Mouse (Mus musculus): ENCODE measurements around the gene Tnfrsf8. TPM values are rescaled to one million over a fixed set of nuclear protein-coding genes. Genes with fewer than 3 reads are reported as not detected.

Gene Tnfrsf8
- total RNA-seq, 4 experiments from 2014 or later = 0.11 to 0.16 TPM; not detected in 2

DNA sequence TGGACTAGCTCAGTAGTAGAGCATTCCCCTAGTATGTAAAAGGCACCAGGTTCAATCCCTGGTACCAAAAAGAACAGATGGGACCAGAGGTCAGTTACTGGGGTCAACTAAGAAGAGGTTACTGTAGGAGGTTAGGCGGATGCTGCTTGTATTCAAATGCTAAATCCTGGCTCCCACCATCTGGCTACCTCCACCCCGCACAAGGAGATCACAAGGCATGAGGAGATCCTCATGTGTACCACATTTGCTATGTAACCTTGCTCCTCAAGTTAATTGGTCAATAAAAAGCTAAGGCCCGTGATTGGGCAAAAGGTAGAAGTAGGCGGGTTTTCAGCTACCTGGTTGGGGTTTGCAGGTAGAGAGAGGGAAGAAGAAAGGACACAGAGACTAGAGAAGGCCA is 43.3 kb downstream of the Tnfrsf8 start:
- no peak for DNase-seq (ENCODE audit: low spot score)

DNA sequence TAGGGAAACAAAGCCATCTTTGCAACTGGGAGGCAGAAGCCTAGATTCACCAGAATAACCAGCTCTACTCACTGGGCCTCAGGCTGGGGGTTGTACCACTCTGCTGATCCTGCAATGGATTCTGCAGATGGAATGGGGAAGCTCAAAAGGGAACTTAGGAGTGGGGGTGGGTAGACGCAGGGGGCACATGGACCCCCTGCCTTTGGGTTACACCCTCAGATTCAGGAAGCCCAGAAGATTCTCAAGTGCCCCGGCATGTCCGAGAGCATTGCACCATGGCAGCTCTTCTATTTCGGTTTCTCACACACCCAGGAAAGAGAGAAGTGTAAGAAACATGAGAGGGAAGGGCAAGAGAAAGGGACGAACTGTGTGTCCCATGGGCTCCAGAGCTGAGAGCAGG is 44.8 kb downstream of the Tnfrsf8 start:
- no peak for DNase-seq (ENCODE audit: low spot score)

GRCm38 (mm10) chr4:145267631-145268110 is 47.3 kb downstream of the Tnfrsf8 start:
- DNase-seq (ENCODE audit: low spot score) = no peak

DNA sequence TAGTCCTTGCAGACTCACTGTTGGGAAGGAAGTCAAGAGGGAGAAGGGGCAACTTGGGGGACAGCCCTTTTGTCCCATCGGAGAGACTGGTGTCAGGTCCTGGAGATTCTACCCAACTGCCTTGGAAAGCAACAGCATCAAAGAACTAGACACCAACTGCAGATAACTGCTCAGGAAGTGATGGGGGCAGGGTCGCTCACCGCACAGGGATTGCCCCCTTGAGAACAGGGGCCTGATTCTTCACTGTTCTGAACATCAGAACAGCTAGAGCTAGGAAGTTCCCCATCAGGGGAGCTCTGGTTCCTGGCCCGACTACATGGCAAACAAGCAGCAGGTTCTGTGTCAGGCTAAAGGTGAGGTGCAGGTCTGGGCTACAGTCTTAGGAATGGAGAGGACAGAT is 48.5 kb downstream of the Tnfrsf8 start:
- no peak for DNase-seq (ENCODE audit: low spot score)

DNA sequence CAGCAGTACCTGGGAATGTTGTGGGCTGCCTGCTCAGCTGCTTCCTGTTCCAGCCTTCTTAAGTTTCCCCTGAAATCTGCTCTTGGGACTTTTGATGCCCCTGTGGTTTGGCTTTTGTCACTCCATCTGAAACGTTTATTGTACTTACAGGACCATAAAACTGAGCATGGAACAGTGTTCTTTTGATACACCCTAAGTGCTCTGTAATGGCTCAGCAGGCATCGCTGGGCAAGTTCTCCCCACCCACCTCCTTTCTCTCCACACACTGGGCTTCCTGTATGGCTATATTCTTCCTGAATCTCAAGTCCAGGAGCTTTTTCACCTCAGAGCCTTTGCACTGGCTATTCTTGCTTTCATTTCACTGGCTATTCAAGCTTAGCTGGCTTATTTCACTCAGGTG is 50.2 kb downstream of the Tnfrsf8 start:
- DNase-seq (ENCODE audit: low spot score) = no peak

- DNase-seq (ENCODE audit: low spot score) = no peak
Observed at GRCm38 (mm10) chr4:145263583-145263982, 51.4 kb downstream of the Tnfrsf8 start.

GRCm38 (mm10) chr4:145260802-145261201 is 54.2 kb downstream of the Tnfrsf8 start:
- no peak for DNase-seq (ENCODE audit: low spot score)

DNA sequence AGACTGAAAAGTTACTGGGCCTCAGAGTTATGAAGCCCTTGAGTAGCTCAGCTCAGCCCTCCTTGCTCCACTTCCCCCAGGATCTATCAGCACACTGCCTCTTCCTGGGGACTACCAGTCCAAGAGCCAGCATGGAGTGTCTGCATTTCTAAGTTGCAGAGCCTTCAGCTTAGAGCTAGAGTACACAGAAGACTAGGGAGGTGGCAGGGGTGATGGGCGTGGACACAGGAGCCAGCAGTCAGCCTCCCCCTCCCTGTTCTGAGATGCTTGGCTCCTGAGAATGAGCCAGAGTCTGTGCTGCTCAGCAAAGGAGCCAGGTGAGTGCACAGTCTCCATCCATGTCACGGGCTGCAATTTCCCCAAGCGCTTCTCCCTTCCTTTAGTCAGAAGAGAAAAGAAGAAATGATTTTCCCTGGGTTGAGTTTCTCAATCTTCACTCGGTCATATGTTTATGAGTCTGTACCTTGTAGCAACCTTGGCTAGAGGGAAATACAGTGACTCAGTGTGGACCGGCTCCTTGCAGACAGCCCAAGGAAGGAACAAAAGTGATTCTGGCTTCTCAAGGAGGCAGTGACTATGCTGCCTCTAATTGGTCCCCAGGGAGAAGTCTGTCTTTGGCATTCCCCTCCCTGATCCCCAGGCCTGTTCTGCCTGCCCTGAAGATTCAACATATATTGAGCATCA is 57.1 kb downstream of the Tnfrsf8 start:
- no peak for DNase-seq (ENCODE audit: low spot score)

DNA sequence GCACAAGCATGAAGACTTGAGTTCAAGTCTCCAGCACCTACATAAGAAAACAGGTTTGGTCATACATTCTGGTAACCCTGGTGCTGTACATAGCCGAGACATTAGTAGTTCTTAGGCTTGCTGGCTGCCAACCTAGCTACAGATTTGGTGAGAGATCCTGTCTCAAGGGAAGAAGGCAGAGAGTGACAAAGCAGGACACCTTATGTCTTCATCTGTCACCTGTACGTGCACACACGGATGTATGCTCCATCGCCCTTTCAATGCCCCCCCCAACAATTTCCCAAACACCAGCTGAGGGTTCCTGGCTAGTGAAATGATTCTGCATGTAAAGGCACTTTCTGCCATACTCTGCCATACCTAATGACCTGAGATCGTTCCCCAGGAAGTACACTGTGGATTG is 58.8 kb downstream of the Tnfrsf8 start:
- no peak for DNase-seq (ENCODE audit: low spot score)

GRCm38 (mm10) chr4:145254418-145254817 is 60.5 kb downstream of the Tnfrsf8 start:
- no peak for DNase-seq (ENCODE audit: low spot score)

DNA sequence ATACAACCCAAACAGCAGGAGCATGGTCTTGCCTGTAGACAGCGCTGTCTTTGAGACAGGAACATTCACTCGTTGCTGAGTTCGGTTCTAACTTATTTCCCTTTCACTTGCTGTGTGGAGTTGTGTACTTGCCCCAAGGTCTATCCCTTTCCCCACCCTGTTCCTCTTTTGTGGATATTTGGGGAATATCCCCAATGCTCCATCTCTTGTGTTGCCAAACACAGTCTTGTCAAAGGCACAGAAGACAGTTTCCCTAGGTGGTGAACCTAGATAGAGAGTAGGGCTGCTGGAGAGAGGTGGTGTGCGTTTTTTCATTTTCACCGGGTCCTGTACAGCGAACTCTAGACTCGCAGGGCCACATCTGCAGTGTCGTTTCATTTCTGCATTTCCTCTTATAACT is 62.4 kb downstream of the Tnfrsf8 start:
- DNase-seq (ENCODE audit: low spot score) = no peak

DNA sequence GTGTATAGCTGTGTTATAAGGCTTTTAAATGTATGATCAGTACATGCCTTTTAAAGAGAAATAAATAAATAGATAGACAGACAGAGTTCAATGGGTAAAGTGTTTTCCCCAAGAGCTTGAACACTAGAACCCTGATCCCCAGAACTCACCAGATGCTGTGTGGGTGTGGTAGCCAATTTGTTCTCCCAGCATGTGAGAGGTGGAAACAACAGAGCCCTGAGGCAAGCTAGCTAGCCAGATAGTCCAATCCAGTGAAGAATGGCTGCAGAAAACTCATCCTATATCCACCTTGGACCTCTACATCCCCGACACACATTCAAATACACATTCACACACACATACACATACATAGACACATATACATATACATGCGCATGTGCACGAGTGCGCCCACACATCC is 63.4 kb downstream of the Tnfrsf8 start:
- DNase-seq (ENCODE audit: low spot score) = no peak

DNA sequence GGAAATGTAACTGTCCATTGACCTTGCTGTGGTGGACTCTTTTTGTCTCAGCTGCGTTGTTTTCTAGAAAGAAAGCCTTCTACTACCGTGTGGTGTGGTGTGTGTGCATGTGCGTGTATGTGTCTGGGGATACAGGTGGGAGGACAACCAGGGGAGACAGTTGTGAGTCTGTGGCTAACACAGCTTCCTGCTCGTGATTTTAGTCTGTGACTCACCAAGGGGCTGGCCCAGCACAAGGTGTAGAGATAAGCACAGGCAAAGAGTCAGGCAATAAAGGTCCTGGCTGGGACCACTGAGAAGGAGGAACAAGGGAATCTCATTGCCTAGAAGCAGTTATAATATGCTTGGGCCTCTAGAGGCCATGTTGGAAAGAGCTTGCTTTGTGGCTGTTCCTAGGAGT is 65.0 kb downstream of the Tnfrsf8 start:
- DNase-seq (ENCODE audit: low spot score) = no peak

DNA sequence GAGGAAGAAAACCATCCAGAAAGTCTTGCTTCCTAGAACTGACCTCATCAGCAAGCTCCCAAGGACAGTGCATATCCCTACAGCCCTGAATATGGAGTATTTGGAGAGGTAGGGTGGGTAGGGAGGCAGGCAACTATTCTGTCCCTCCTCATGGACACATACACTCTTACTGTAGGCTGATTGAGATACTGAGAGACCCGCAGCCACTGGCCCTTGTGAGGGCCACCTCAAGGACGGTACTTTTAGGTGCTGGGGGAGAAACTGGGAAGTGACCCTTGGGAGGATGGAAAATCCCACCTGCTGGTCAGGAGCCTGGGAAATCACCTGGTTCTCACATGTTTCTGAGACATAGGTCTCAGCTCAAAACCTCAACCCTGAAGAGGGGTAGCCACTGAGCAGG is 67.4 kb downstream of the Tnfrsf8 start:
- DNase-seq (ENCODE audit: low spot score) = no peak

DNA sequence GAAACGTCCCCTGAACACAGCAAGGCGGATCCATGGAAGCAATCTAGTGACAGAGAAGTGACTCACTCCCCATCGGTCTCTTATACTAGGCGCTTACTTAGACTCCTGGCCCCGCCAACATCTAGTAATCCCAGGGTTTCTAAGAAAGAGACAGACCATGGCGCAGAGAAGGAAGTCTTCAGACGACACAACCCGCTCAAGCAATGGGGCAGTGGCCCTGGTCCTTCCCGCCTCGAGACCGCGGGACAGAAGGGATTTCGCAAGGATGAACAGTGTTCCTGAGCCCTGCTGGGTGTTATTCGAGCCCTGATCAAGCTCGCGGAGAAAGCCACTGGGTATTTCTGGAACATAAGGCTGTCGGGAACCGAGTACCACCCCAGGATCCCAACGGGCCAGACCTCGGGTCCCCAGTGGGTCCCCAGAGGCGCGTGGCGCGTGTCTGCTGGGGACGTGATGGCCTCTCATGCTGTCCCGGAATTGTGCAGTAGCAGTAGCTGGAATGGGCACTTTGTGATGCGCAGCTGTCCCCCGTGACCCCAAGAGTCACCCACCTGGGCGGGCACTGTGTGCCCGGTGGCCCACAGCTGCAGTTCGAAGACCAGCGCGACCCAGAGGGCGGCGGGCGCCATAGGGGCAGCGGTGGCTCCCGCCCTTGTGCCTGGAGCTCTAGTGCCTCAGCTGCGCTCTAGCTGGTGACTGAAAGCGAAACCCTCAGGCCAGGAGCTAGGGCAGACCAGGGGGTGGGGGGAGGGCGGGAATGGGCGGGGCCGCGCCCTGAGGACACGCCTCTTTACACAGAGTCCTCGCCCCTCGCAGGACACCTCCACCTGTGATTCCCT is 68.6 kb downstream of the Tnfrsf8 start, which contains the start of gene Tnfrsf1b:
TSS of gene Tnfrsf1b (minus strand) at position 698 of the 839 bp plus-strand sequence.
- DNase-seq (ENCODE audit: low spot score) = peak; percentile 75

DNA sequence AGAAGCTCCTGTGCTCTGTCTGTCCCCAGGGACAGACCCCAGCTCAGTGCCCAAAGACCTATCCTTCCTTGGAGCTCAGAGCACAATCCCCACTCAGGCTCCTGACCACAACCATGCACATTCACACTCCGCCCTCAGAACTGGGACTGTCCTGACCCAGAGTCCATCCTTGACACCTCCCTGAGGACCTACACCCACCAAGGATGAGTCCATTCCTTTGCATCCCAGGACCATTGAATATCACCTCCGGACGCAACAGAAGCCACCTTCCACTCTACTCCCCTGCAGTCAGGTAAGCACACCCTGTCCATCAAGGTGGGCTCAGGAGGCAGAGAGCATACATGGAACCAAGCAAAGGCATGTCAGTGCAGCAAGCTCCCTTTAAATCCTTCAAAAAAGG is 69.4 kb downstream of the Tnfrsf8 start:
- no peak for DNase-seq (ENCODE audit: low spot score)

- no peak for DNase-seq (ENCODE audit: low spot score)
Observed at GRCm38 (mm10) chr4:145244676-145245075, 70.3 kb downstream of the Tnfrsf8 start.

DNA sequence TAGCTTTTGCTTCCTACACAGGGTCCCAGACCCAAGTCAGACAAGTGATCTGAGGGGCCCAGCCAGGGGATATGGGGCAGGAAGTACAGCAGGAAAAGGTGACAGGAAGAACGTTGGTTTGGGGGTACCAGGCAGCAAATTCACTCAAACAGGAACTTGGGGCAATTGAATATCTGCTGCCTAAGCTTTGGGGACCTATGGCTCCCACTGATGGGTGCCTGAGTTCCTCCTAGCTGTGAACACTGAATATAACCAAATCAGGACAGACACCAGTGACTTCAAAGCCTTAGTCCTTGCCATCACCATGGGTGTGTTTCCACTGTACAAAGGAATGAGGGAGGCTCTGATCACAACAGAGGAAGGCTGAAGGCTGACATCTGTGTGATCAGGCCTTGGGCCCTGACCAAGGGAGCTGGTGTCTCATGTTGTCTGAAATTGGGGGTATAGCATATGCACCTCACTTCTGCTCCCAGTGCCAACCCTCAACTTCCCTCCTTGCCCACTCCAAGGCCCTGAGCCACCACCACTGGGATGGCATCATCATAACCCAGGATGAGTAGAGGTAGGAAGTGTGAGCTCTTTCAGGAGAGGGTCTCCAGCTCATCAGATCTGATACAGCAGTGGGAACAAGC is 72.1 kb downstream of the Tnfrsf8 start:
- DNase-seq (ENCODE audit: low spot score) = no peak

GRCm38 (mm10) chr4:145240723-145241231 is 74.2 kb downstream of the Tnfrsf8 start:
- peak; percentile 74 for DNase-seq (ENCODE audit: low spot score)

GRCm38 (mm10) chr4:145239049-145239830 is 75.7 kb downstream of the Tnfrsf8 start:
- DNase-seq (ENCODE audit: low spot score) = peak; percentile 86

- DNase-seq (ENCODE audit: low spot score) = no peak
Observed at GRCm38 (mm10) chr4:145236027-145236426, 78.9 kb downstream of the Tnfrsf8 start.
